Mouse (Mus musculus): Measurements from ENCODE around the gene Espn. TPM values are rescaled to one million over a fixed set of nuclear protein-coding genes. Genes with fewer than 3 reads are reported as not detected.

The Espn gene
- polyA plus RNA-seq, 1 experiment from 2014 or later, result 1.4 TPM

DNA sequence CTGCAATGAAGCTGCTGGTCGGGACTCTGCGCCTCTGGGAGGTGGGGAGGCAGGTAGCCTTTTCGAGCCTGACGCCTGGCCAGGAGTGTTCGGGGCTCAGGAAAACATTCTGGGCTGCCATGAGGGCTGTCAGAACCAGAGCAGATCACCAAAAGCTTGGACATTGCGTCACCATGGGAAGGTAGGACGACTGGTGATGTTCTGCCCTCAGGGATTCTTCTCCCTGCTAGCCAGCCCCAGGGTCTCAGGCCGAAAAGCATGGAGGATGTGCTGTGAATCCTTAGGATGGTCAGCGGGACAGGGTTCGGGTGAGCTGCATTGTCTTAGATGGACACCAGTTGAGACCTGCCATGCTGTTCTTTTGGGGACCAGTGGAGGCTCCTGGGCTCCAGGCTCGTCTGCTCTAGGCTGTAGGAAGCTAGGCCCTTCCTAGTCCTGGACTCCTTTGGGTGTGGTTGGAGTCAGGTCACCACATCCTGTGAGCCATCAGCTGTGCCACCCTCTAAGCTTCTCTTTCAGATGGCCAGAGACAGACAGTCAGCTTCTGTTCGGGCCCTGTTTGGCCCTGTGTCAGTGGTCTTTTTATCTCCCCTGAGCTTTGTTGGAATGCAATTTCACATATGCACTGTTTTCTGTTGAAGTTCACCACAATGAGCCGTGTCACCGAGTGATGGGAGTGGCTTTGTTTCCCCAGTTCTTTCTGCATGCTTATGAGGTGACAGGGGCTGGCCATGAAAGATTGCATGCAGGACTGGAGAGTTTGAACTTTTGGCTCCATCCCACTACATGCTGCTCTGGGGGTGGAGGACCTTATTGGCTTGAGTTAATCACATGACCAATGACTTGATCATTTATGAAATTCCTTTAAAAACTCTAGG lies 34.3 kb upstream of the Espn start:
- no peak for DNase-seq (ENCODE audit: low spot score)
- no peaks in the 10 kb centered on the region for H3K27me3 ChIP-seq (ENCODE audit: low read depth, poor library complexity, severe bottlenecking)
- WGBS, result 49% methylated on average over 14 of the region's 14 CpGs
- peak overlapping the region; percentile 37 for H3K4me3 ChIP-seq
- H3K9me3 ChIP-seq (replicated peaks), result no peaks in the 10 kb centered on the region
- H3K4me1 ChIP-seq, result peaks cover 34% of the 10 kb centered on the region
- peak overlapping the region; percentile 68 for H3K27ac ChIP-seq (replicated peaks)
- peaks cover 14% of the 10 kb centered on the region for H3K36me3 ChIP-seq

DNA sequence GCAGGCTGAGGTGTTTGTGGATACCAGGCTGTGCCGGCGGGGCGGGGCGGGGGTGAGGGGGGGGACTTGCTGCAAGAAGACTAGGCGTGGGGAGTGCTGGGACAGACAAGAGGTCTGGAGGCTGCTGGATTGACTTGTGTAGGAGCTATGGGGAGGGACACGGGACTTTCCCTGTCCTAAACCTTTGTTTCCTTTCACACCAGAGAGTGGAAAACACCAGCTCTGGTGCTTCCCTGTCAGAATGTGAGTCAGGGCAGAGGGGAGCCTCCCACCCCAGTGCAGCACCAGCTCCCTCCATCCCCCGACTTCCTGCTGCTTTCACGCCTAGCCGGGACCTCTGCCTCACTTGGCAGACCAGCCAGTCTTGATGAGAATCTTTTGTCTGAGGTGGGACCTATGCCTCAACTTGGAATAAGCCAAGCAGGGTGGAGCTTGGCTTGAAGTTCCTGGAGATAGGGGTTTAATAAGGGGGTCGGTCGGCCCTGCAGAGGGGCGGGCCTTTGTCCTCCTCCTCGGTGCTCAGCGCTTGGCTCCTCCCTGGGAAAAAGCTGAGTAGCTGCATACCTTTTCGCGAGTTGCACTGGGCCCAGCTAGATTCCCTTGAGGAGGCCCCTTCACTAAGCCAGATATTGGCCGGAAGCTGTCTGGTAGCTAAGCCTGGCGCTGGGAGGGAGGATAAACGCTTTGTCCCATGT lies 33.5 kb upstream of the Espn start:
- Histone ChIP-seq H3K4me3 (peak overlapping the region; percentile 37), H3K36me3 (peaks cover 16% of the 10 kb centered on the region), H3K27me3 (ENCODE audit: low read depth, poor library complexity, severe bottlenecking) (peaks cover under 1% of the 10 kb centered on the region; the same call in 1 of the 2 replicates), H3K9me3 (replicated peaks) (no peaks in the 10 kb centered on the region), H3K4me1 (peaks cover 31% of the 10 kb centered on the region), H3K27ac (replicated peaks) (peak overlapping the region; percentile 68)
- 6% methylated on average over 19 of the region's 19 CpGs for WGBS
- peak; percentile 47 for DNase-seq (ENCODE audit: low spot score)

DNA sequence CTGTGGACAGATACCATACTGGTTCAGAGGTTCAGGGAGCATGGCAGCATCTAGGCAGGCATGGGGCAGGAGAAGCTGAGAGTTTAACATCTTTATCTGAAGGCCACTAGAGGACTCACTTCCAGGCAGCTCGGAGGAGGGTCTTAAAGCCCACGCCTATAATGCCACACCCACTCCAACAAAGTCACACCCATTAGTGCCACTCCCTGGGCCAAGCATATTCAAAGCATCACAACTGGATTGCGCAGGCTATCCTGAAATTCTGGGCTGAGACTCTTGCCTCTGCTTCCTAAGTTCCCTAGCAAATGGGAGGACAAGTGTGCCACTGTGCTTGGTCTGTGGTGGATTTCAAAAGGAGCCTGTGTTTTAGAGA lies 33.0 kb upstream of the Espn start:
- Histone ChIP-seq H3K4me3 (peak overlapping the region; percentile 37; the same call in 1 of the 2 replicates), H3K27ac (replicated peaks) (peak overlapping the region; percentile 68), H3K4me1 (peaks cover 34% of the 10 kb centered on the region), H3K36me3 (peaks cover 20% of the 10 kb centered on the region), H3K27me3 (ENCODE audit: low read depth, poor library complexity, severe bottlenecking) (peaks cover 6% of the 10 kb centered on the region), H3K9me3 (replicated peaks) (no peaks in the 10 kb centered on the region)
- 3% methylated on average over 3 of the region's 3 CpGs for WGBS
- DNase-seq (ENCODE audit: low spot score), result peak; percentile 38

DNA sequence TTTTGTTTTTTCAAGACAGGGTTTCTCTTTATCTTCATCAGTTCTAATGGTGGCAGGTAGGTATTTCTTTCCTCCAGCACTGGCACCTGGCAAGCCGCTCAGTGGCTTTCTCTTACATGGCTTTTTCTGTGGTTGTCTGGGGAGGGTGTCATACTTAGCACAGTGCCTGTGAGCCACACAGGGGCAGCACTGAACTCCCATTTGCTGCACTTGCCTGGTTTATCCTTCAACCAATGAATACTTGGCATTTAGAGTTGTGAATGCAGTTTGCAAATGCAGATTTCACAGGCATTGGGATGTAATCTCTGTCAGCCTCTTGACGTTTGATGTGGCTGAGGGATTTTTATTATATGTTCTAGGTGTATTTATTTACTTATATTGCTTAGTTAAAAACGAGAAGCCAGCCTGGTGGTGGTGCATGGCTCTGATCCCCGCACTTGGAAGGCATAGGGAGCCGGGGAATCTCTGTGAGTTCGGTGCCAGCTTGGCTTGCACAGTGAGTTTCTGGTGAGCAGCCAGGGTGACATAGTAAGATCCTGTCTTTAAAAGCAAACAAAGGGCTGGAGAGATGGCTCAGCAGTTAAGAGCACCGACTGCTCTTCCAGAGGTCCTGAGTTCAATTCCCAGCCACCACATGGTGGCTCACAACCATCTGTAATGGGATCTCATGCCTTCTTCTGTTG lies 32.3 kb upstream of the Espn start:
- DNase-seq (ENCODE audit: low spot score), result no peak
- 77% methylated on average over 7 of the region's 7 CpGs for WGBS
- H3K4me3 ChIP-seq, result no peak overlapping the region
- no peaks in the 10 kb centered on the region for H3K9me3 ChIP-seq (replicated peaks)
- H3K36me3 ChIP-seq, result peaks cover 20% of the 10 kb centered on the region
- peaks cover 41% of the 10 kb centered on the region for H3K4me1 ChIP-seq
- H3K27ac ChIP-seq (replicated peaks), result no peak overlapping the region
- H3K27me3 ChIP-seq (ENCODE audit: low read depth, poor library complexity, severe bottlenecking), result peaks cover 12% of the 10 kb centered on the region

DNA sequence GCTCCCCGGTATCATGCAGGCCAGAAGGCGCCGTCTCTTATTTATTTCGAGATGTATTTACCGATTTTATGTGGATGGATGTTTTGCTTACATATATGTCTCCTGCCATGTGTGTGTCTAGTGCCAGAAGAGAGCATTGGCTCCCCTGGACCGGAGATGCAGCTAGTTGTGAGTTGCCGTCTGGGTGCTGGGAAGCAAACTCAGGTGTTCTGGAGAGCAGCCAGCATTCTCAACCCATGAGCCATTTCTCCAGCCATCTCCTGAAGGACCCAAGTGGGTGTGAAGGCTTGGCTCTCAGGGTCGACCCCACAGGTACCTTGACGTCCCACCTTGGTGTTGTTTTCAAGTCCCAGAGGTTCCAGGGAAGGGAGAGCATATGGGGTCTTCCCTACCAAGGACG lies 30.0 kb upstream of the Espn start:
- H3K27ac ChIP-seq (replicated peaks), result no peak overlapping the region
- 86% methylated on average over 10 of the region's 10 CpGs for WGBS

DNA sequence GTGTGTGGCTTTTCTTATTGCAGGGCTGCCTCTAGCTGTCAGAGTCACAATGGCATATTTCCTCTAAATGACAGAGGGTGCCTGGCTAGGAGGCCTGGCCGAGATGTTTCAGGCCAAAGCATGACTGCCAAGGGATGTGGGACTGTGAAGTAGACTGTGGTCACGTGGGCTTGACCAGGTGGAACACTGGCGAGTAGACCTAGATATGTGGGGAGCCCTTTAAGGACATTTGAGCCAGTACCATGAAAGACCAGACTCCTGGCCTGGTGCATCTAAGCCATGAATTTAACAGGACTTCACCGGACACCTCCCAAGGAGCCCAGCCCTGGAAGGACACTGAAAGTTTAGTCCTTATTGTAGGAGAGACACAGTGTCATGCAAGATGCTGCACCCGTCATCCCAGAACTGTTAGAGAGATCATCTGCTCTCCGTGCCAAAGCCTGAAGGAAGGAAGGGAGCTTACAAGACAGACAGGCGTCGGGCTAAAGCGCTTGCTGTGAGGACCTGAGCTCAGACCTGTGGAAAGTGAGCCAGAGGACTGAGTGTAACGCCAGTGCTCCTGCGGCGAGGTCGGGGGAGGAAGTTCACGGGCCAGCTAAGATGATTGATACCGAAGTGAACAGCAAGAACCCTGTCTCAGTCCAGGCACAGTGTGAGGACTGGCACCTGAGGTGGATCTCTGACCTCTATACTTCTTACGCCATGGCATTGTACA lies 27.9 kb upstream of the Espn start:
- no peak overlapping the region for H3K27ac ChIP-seq (replicated peaks)
- WGBS, result 88% methylated on average over 16 of the region's 16 CpGs
- no peak for DNase-seq (ENCODE audit: low spot score)
- H3K4me1 ChIP-seq, result peaks cover 45% of the 10 kb centered on the region
- H3K27me3 ChIP-seq (ENCODE audit: low read depth, poor library complexity, severe bottlenecking), result peaks cover 47% of the 10 kb centered on the region
- H3K9me3 ChIP-seq (replicated peaks), result no peaks in the 10 kb centered on the region
- peaks cover 18% of the 10 kb centered on the region for H3K36me3 ChIP-seq
- H3K4me3 ChIP-seq, result no peak overlapping the region

More for the DNA sequence above, 30.0 kb upstream of the Espn start:
- peaks cover 63% of the 10 kb centered on the region for H3K4me1 ChIP-seq
- no peaks in the 10 kb centered on the region for H3K9me3 ChIP-seq (replicated peaks)
- H3K4me3 ChIP-seq, result no peak overlapping the region
- H3K36me3 ChIP-seq, result peaks cover 18% of the 10 kb centered on the region
- peaks cover 26% of the 10 kb centered on the region for H3K27me3 ChIP-seq (ENCODE audit: low read depth, poor library complexity, severe bottlenecking)
- DNase-seq (ENCODE audit: low spot score), result no peak

DNA sequence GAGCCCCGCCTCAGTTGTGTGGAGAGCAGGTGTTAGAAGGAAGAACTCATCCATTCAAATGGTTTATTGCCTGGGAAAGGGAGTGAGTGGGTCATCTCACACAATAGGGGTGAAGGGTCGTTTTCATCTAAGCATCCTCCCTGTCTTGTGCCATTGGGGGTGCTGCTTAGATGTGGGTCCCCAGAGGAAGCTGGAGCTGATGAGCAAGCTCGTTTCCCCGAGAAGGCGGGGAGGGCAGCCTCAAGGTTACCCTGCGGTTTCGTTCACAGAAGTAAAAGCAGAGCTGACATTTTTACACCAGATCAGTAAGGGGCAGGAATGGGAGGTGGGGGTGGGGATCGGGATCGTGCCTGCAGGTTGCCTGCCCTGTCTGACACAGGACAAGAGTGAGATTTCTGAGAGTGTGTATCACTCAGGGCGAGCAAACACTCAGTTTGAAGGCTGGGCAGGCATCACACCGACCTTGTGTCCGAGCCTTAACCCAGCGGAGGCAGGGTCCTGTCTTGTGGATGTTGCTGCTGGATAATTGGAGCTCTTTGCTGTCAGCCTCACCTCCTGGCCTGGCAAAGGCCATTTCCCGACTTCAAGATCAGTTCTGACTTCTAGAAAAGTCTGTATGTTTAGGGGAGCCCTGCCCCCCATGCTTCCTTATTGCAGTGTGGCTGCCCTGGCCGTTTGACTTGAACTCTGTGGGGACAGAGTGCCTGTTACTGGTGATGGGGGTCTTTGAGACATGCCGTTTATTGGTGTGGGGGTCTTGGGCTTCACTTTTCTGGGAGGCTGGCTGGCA lies 26.9 kb upstream of the Espn start:
- Histone ChIP-seq H3K27ac (replicated peaks) (peak overlapping the region; percentile 94), H3K27me3 (ENCODE audit: low read depth, poor library complexity, severe bottlenecking) (peaks cover 57% of the 10 kb centered on the region), H3K9me3 (replicated peaks) (no peaks in the 10 kb centered on the region), H3K4me3 (peak overlapping the region; percentile 67), H3K4me1 (peaks cover 39% of the 10 kb centered on the region), H3K36me3 (peaks cover 18% of the 10 kb centered on the region)
- 38% methylated on average over 16 of the region's 16 CpGs for WGBS
- no peak for DNase-seq (ENCODE audit: low spot score)

DNA sequence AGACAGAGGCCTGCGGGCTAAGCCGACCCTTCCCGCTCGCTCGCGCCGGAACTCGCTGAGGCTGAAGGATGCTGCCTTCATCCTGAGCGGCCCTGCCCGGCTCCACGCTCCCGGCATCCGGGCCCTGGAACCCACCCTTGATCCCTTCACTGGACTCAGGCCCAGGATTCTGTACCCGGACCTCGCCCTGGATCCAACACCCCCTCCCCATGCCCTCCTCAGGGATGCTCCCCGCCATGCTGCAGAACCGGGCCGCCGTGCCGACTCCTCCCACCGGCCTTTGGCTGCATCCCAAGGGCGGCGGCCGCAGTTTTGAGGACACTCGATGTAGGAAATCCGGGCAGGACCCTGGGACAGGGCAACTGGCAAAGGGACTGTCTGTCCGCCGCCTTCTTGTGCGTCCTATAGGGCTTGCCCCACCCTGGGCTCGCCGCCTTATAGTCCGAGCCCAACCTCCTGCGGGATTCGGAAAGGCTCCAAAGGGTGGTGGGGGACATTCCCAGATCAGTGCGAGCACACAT lies 26.2 kb upstream of the Espn start:
- H3K27ac ChIP-seq (replicated peaks), result peak overlapping the region; percentile 94
- peaks cover 15% of the 10 kb centered on the region for H3K36me3 ChIP-seq
- DNase-seq (ENCODE audit: low spot score), result no peak
- H3K4me3 ChIP-seq, result peak overlapping the region; percentile 67
- peaks cover 39% of the 10 kb centered on the region for H3K4me1 ChIP-seq
- WGBS, result 2% methylated on average over 35 of the region's 35 CpGs
- H3K27me3 ChIP-seq (ENCODE audit: low read depth, poor library complexity, severe bottlenecking), result peaks cover 64% of the 10 kb centered on the region
- H3K9me3 ChIP-seq (replicated peaks), result no peaks in the 10 kb centered on the region

DNA sequence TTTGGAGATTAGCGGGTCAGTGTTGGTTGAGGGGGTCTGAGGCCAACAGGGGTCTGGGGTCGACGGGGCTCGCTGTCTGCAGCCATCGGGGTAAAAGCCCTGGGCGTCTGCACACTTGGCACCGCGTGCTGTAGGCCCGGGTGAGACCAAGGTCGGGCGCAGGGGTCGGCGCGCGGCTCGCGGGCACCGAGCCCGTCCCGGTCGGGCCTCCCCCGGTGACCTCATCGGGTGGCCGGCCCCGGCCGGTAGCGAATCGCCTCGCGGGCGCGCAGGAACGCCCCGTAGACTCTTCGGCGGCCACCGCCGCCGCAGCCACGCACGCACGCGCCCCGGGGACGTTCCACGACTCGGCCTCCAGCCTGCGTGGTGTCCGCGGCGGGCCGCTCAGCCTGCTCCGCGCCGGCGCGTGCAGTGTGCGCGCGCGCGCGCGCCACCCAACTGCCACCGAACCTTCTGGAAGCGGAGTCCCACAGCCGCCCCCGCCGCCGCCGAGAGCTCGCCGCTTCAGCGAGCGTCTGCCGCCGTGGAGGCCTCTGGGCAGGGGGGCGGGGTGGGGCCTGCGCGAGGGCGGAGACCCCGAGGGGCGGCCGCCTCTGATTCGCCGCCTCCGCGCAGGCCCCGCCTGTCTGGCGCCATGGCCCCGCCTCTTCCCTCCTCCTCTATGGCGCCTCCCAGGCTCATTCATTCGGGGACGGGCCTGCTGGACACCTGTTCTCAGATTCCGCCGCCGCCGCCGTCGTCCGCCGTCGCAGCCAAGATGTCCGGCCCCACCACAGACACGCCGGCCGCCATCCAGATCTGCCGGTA lies 25.6 kb upstream of the Espn start, which contains the start of gene Acot7:
Gene Acot7 (plus strand): TSS at position 598 of the 807 bp plus-strand sequence.
- H3K4me3 ChIP-seq, result peak within 1 kb of the TSS; percentile 67
- WGBS, result under 1% methylated on average over 108 of the region's 108 CpGs
- H3K9me3 ChIP-seq (replicated peaks), result no peaks in the 10 kb centered on the region
- H3K4me1 ChIP-seq, result peaks cover 39% of the 10 kb centered on the region
- H3K36me3 ChIP-seq, result peaks cover 12% of the 10 kb centered on the region
- H3K27ac ChIP-seq (replicated peaks), result peak within 1 kb of the TSS; percentile 94
- DNase-seq (ENCODE audit: low spot score), result peak; percentile 92
- peaks cover 66% of the 10 kb centered on the region for H3K27me3 ChIP-seq (ENCODE audit: low read depth, poor library complexity, severe bottlenecking)

DNA sequence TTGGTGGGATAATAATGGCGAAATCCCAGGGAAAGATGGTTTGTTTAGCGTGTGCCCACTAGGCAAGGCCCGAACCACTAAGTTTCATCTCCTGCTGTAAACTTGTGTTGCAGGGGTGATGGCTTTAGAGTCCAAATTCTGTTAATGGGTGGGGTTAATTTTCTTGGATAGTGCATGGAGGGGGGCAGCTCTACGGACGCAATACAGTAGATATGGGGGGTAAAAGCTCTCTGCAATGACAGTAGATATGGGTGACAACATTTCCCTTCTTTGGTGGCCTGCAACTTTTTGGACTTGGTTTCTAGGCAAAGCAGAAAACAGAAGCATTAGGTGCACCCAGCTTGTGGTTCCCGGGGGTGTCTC lies 25.0 kb upstream of the Espn start:
- 69% methylated on average over 6 of the region's 6 CpGs for WGBS
- peak overlapping the region; percentile 94 for H3K27ac ChIP-seq (replicated peaks)
- H3K4me1 ChIP-seq, result peaks cover 39% of the 10 kb centered on the region
- H3K27me3 ChIP-seq (ENCODE audit: low read depth, poor library complexity, severe bottlenecking), result peaks cover 66% of the 10 kb centered on the region
- H3K9me3 ChIP-seq (replicated peaks), result no peaks in the 10 kb centered on the region
- peaks cover 7% of the 10 kb centered on the region; the same call in 1 of the 2 replicates for H3K36me3 ChIP-seq
- DNase-seq (ENCODE audit: low spot score), result no peak
- peak overlapping the region; percentile 67 for H3K4me3 ChIP-seq

DNA sequence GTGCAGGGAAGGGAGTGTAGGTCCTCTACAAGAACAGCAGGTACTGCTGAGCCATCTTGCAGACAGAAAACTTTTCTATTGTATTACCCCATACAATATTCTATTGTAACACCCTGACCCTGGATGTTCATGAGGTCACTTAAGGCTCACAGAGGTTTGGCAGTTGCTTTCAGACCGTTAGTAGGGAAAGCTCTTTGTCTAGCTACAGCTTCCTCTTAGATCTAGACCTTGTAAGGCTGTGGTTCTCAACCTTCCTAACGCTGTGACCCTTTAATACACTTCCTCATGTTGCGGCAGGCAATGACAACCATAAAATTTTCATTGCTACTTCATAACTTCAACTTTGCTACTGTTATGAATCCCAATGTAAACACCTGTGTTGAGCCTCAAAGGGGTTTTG lies 24.5 kb upstream of the Espn start:
- Histone ChIP-seq H3K27me3 (ENCODE audit: low read depth, poor library complexity, severe bottlenecking) (peaks cover 66% of the 10 kb centered on the region), H3K36me3 (peaks cover 6% of the 10 kb centered on the region; the same call in 1 of the 2 replicates), H3K27ac (replicated peaks) (no peak overlapping the region), H3K9me3 (replicated peaks) (0 out of 2 replicates have a peak, but pooled peaks cover 2% of the 10 kb centered on the region), H3K4me1 (peaks cover 39% of the 10 kb centered on the region), H3K4me3 (no peak overlapping the region)
- DNase-seq (ENCODE audit: low spot score), result no peak
- 77% methylated on average over 3 of the region's 3 CpGs for WGBS

All from midbrain, embryonic 10.5 days (tissue).